Mouse (Mus musculus) urinary bladder, postnatal 14 days (tissue): ENCODE data around the gene Prmt9.

Experiments
- DNase-seq: peaks from one replicate; pipeline ENCODE4 v3.0.0; 2021; ENCODE audit warnings: low spot score

Gene Prmt9

GRCm38 (mm10) chr8:77549121-77549706, at the start of gene Prmt9:
Gene Prmt9 (plus strand): TSS chr8:77549397.
- DNase-seq = peak; percentile 94

GRCm38 (mm10) chr8:77500264-77500663, 48.9 kb upstream of the Prmt9 start:
- DNase-seq = no peak

GRCm38 (mm10) chr8:77501131-77501530, 48.1 kb upstream of the Prmt9 start:
- DNase-seq = no peak

- no peak for DNase-seq
Measured at GRCm38 (mm10) chr8:77502547-77502946, 46.6 kb upstream of the Prmt9 start.

- no peak for DNase-seq
Measured at GRCm38 (mm10) chr8:77506539-77506938, 42.7 kb upstream of the Prmt9 start.

- no peak for DNase-seq
Measured at GRCm38 (mm10) chr8:77507510-77508035, 41.6 kb upstream of the Prmt9 start.

GRCm38 (mm10) chr8:77509044-77509443, 40.2 kb upstream of the Prmt9 start:
- DNase-seq = peak; percentile 29

- no peak for DNase-seq
Measured at GRCm38 (mm10) chr8:77510426-77510825, 38.8 kb upstream of the Prmt9 start.

- peak; percentile 42 for DNase-seq
Measured at GRCm38 (mm10) chr8:77511750-77512493, 37.3 kb upstream of the Prmt9 start.

- DNase-seq = no peak
Measured at GRCm38 (mm10) chr8:77515201-77515600, 34.0 kb upstream of the Prmt9 start.

- no peak for DNase-seq
Measured at GRCm38 (mm10) chr8:77515786-77516185, 33.4 kb upstream of the Prmt9 start.

- DNase-seq = peak; percentile 27
Measured at GRCm38 (mm10) chr8:77516845-77517244, 32.4 kb upstream of the Prmt9 start.

GRCm38 (mm10) chr8:77517301-77518200, 31.6 kb upstream of the Prmt9 start, which contains the start of gene Arhgap10:
Gene Arhgap10 (minus strand): TSS chr8:77517953.
- peak; percentile 90 for DNase-seq

GRCm38 (mm10) chr8:77518201-77519115, 30.7 kb upstream of the Prmt9 start:
- DNase-seq = no peak

- DNase-seq = no peak
Measured at GRCm38 (mm10) chr8:77520601-77521000, 28.6 kb upstream of the Prmt9 start.

- no peak for DNase-seq
Measured at GRCm38 (mm10) chr8:77521028-77521785, 28.0 kb upstream of the Prmt9 start.

- DNase-seq = no peak
Measured at GRCm38 (mm10) chr8:77522984-77523383, 26.2 kb upstream of the Prmt9 start.

- DNase-seq = no peak
Measured at GRCm38 (mm10) chr8:77524018-77524615, 25.1 kb upstream of the Prmt9 start.

- no peak for DNase-seq
Measured at GRCm38 (mm10) chr8:77524906-77525305, 24.3 kb upstream of the Prmt9 start.

- no peak for DNase-seq
Measured at GRCm38 (mm10) chr8:77526130-77526529, 23.1 kb upstream of the Prmt9 start.
